8 mouse cellular contexts compared by ENCODE assay signal in the genomic region with DNA sequence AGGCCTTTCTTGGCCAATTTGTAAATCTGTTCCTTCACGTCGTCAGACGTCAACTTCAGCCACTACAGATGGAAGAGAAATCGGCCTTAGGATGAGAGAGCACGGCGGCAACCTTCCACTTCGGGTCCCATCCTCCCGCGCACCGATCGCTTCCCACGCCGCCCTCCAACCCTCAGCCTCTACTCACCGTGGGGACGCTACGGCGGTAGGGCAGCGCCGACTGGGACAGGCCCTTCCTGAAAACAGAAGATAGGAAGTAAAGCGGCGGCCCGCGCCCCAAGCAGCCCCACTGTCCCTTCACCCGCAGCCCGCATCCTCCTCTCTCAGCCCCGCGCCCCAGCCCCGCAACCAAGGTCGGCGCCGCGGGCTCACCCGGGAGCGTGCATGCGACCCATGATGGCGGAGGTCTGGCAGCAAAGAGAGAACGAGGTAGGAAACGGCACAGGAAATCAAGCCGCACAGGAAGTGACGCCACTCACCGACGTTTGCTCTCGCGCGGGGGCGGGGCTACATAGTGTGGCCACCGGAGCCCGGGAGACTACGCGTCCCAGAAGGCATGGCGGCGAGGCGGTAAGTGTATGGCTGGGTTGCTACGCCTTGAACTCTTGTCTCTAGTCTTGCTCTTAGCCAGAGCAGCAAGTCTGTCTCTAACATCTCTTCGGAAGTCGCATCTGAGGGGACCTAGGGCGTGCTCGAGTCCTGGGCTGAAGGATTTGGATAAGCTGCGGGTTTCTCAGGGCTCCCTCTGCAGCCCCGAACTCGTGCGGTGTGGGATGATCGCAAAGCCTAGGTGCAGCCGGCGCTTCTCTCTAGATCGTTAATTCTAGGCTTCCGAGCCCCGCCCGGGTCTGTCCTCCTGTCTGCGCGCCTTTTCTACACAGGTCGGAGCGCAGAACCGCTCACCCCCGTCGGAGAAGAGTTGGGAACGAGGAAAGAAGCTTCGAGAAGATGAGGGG. TPM values are rescaled to one million over a fixed set of nuclear protein-coding genes. Genes with fewer than 3 reads are reported as not detected.
A peak's percentile ranks its signal among the peaks of the same experiment; 100 is the strongest.
DNase-seq lines count a peak whose midpoint lies in the region; ATAC-seq lines count a peak whose summit lies in the region.

A gene (minus strand): TSS at position 483 of the 956 bp plus-strand sequence.

- H3K4me3 ChIP-seq in hindbrain, embryonic 12.5 days: peak within 1 kb of the TSS; percentile 63

- H3K27ac ChIP-seq in hindbrain, embryonic 12.5 days: peak within 1 kb of the TSS; percentile 79

- no peaks in the 10 kb centered on the region for H3K9me3 ChIP-seq in hindbrain, embryonic 12.5 days (replicated peaks)

- H3K9ac ChIP-seq in hindbrain, embryonic 12.5 days: peak within 1 kb of the TSS; percentile 88

- no peaks in the 10 kb centered on the region for H3K27me3 ChIP-seq in hindbrain, embryonic 12.5 days

- ATAC-seq in hindbrain, embryonic 12.5 days (ENCODE audit: low FRiP score): peak; percentile 99

- under 1% methylated on average over 78 of the region's 78 CpGs for WGBS in hindbrain, embryonic 12.5 days

- peaks cover 34% of the 10 kb centered on the region for H3K36me3 ChIP-seq in hindbrain, embryonic 12.5 days

- H3K4me2 ChIP-seq in hindbrain, embryonic 12.5 days (replicated peaks): peak within 1 kb of the TSS; percentile 73

- H3K4me1 ChIP-seq in hindbrain, embryonic 12.5 days: peaks cover 13% of the 10 kb centered on the region

- DNase-seq in Muller cell, postnatal 12 days (ENCODE audit: inconsistent ontology term): peak; percentile 98
- peak; percentile 97 for DNase-seq in cerebellum, adult 9-11 months
- peak; percentile 96 to 98 for DNase-seq in frontal cortex, postnatal 10 days (ENCODE audit: low spot score in 2 of 2)
- peak; percentile 98 to 99 for DNase-seq in layer of hippocampus, postnatal 14 days (ENCODE audit: low spot score in 2 of 2)
- DNase-seq in lung, postnatal 14 days: peak; percentile 98
- DNase-seq in retina, adult 2 months (ENCODE audit: low read depth, low spot score): peak; percentile 87
- DNase-seq in thymus, postnatal 36 days: peak; percentile 97

RNA-seq across cellular contexts. Expression of the gene that starts here (rescaled TPM):
- 569 and 639 TPM in 2 replicates for polyA plus RNA-seq in hindbrain, embryonic 12.5 days (2016; fragmentation: Nextera tagmentation; extraction: Ambion mirVana)
- 100 to 1,000 TPM; 219 to 224 TPM for total RNA-seq in layer of hippocampus, postnatal 14 days (2021)

Comparison
In these comparisons a context has a peak if more than half of its experiments do, and no peak if none do; other contexts are left out.
1. Peak in every context shown above with its lines: DNase-seq, ATAC-seq, H3K4me3 ChIP-seq and H3K27ac ChIP-seq.